Mouse (Mus musculus): ENCODE results near the gene Ube4b. TPM values are rescaled to one million over a fixed set of nuclear protein-coding genes. Genes with fewer than 3 reads are reported as not detected.

Gene Ube4b
- polyA plus RNA-seq, 1 experiment = 36.5 TPM

- H3K4me3 ChIP-seq (ENCODE audit: control insufficient read depth, low read depth, low read length) = no peak overlapping the region
- no peaks in the 10 kb centered on the region for H3K36me3 ChIP-seq (ENCODE audit: control insufficient read depth, insufficient read depth, low read length)
- no peak overlapping the region for H3K27ac ChIP-seq (ENCODE audit: control insufficient read depth, insufficient read depth, low read depth, low read length)
- H3K27me3 ChIP-seq (ENCODE audit: control insufficient read depth, insufficient read depth, low read length) = no peaks in the 10 kb centered on the region
- TF ChIP-seq POLR2A (IDR thresholded peaks at IDR 0.05; ENCODE audit: control insufficient read depth, low read depth, low read length) (no peak), CTCF (IDR thresholded peaks at IDR 0.05; ENCODE audit: control insufficient read depth, insufficient read depth, insufficient replicate concordance, low read depth, low read length) (no peak)
- H3K4me1 ChIP-seq (ENCODE audit: control insufficient read depth, insufficient read depth, low read length) = peaks cover 3% of the 10 kb centered on the region
Observed at GRCm38 (mm10) chr4:149429592-149429991, 3.0 kb upstream of the Ube4b start.

- Histone ChIP-seq H3K27ac (ENCODE audit: control insufficient read depth, insufficient read depth, low read depth, low read length) (peak overlapping the region; percentile 90), H3K4me3 (ENCODE audit: control insufficient read depth, low read depth, low read length) (peak overlapping the region; percentile 94), H3K27me3 (ENCODE audit: control insufficient read depth, insufficient read depth, low read length) (no peaks in the 10 kb centered on the region), H3K4me1 (ENCODE audit: control insufficient read depth, insufficient read depth, low read length) (peaks cover 3% of the 10 kb centered on the region), H3K36me3 (ENCODE audit: control insufficient read depth, insufficient read depth, low read length) (no peaks in the 10 kb centered on the region)
- TF ChIP-seq POLR2A (IDR thresholded peaks at IDR 0.05; ENCODE audit: control insufficient read depth, low read depth, low read length) = no peak
- no peak for TF ChIP-seq CTCF (IDR thresholded peaks at IDR 0.05; ENCODE audit: control insufficient read depth, insufficient read depth, insufficient replicate concordance, low read depth, low read length)
Observed at GRCm38 (mm10) chr4:149425801-149426292, 702 bp downstream of the Ube4b start.

GRCm38 (mm10) chr4:149424755-149425154 lies 1.8 kb downstream of the Ube4b start:
- Histone ChIP-seq H3K36me3 (ENCODE audit: control insufficient read depth, insufficient read depth, low read length) (no peaks in the 10 kb centered on the region), H3K27ac (ENCODE audit: control insufficient read depth, insufficient read depth, low read depth, low read length) (no peak overlapping the region), H3K4me1 (ENCODE audit: control insufficient read depth, insufficient read depth, low read length) (peaks cover 3% of the 10 kb centered on the region), H3K27me3 (ENCODE audit: control insufficient read depth, insufficient read depth, low read length) (no peaks in the 10 kb centered on the region), H3K4me3 (ENCODE audit: control insufficient read depth, low read depth, low read length) (peak overlapping the region; percentile 31; the same call in 1 of the 2 replicates)
- TF ChIP-seq CTCF (IDR thresholded peaks at IDR 0.05; ENCODE audit: control insufficient read depth, insufficient read depth, insufficient replicate concordance, low read depth, low read length) (no peak), POLR2A (IDR thresholded peaks at IDR 0.05; ENCODE audit: control insufficient read depth, low read depth, low read length) (no peak)

GRCm38 (mm10) chr4:149417854-149418365 lies 8.6 kb downstream of the Ube4b start:
- H3K4me1 ChIP-seq (ENCODE audit: control insufficient read depth, insufficient read depth, low read length) = 0 out of 2 replicates have a peak, but pooled peaks cover 2% of the 10 kb centered on the region
- H3K27me3 ChIP-seq (ENCODE audit: control insufficient read depth, insufficient read depth, low read length) = no peaks in the 10 kb centered on the region
- H3K36me3 ChIP-seq (ENCODE audit: control insufficient read depth, insufficient read depth, low read length) = no peaks in the 10 kb centered on the region
- H3K27ac ChIP-seq (ENCODE audit: control insufficient read depth, insufficient read depth, low read depth, low read length) = no peak overlapping the region
- no peak overlapping the region for H3K4me3 ChIP-seq (ENCODE audit: control insufficient read depth, low read depth, low read length)
- TF ChIP-seq POLR2A (IDR thresholded peaks at IDR 0.05; ENCODE audit: control insufficient read depth, low read depth, low read length) (no peak), CTCF (IDR thresholded peaks at IDR 0.05; ENCODE audit: control insufficient read depth, insufficient read depth, insufficient replicate concordance, low read depth, low read length) (no peak)

DNA sequence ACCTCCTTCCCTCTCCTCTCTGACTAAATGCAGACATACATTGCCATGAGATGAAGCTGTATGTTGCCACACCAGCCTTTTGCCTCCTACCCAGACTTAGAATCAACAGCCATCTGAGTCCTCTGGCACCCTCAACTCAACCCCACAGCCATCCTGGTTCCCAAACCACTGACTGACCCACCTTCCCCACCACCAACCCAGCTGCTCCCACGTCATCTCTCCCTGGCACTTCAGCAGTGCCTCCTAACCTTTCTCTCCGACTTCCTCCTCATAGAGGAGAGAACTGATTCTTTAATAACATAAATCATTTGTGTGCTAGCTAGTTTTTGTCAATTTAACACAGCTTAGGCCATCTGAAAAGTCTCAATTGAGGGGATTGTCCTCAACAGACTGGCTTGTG lies 9.6 kb downstream of the Ube4b start:
- H3K36me3 ChIP-seq (ENCODE audit: control insufficient read depth, insufficient read depth, low read length) = no peaks in the 10 kb centered on the region
- no peak overlapping the region for H3K4me3 ChIP-seq (ENCODE audit: control insufficient read depth, low read depth, low read length)
- TF ChIP-seq CTCF (IDR thresholded peaks at IDR 0.05; ENCODE audit: control insufficient read depth, insufficient read depth, insufficient replicate concordance, low read depth, low read length) = no peak
- TF ChIP-seq POLR2A (IDR thresholded peaks at IDR 0.05; ENCODE audit: control insufficient read depth, low read depth, low read length) = no peak
- H3K27me3 ChIP-seq (ENCODE audit: control insufficient read depth, insufficient read depth, low read length) = no peaks in the 10 kb centered on the region
- 0 out of 2 replicates have a peak, but pooled peaks cover 2% of the 10 kb centered on the region for H3K4me1 ChIP-seq (ENCODE audit: control insufficient read depth, insufficient read depth, low read length)
- no peak overlapping the region for H3K27ac ChIP-seq (ENCODE audit: control insufficient read depth, insufficient read depth, low read depth, low read length)

DNA sequence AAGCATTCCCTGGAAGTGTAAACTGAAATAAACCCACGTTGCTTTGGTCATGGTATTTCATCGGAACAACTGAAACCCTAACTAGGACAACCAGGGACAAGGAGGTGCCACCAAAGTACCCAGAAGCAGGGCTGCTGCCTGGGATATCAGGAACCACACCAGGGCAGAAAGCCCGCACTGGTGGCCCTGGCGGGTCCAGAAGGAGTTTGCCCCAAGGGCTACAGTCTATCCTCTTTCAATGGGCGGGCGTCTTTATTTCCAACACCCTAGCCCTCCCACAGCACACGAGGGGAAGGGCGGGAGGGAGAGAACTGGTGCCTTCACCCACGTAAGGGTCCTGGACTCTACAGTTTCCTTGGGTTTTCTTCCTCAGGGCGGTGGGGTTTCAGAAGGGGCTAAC lies 10.1 kb downstream of the Ube4b start:
- Histone ChIP-seq H3K4me1 (ENCODE audit: control insufficient read depth, insufficient read depth, low read length) (0 out of 2 replicates have a peak, but pooled peaks cover 2% of the 10 kb centered on the region), H3K27ac (ENCODE audit: control insufficient read depth, insufficient read depth, low read depth, low read length) (no peak overlapping the region), H3K36me3 (ENCODE audit: control insufficient read depth, insufficient read depth, low read length) (no peaks in the 10 kb centered on the region), H3K27me3 (ENCODE audit: control insufficient read depth, insufficient read depth, low read length) (no peaks in the 10 kb centered on the region), H3K4me3 (ENCODE audit: control insufficient read depth, low read depth, low read length) (no peak overlapping the region)
- TF ChIP-seq CTCF (IDR thresholded peaks at IDR 0.05; ENCODE audit: control insufficient read depth, insufficient read depth, insufficient replicate concordance, low read depth, low read length) (no peak), POLR2A (IDR thresholded peaks at IDR 0.05; ENCODE audit: control insufficient read depth, low read depth, low read length) (no peak)

DNA sequence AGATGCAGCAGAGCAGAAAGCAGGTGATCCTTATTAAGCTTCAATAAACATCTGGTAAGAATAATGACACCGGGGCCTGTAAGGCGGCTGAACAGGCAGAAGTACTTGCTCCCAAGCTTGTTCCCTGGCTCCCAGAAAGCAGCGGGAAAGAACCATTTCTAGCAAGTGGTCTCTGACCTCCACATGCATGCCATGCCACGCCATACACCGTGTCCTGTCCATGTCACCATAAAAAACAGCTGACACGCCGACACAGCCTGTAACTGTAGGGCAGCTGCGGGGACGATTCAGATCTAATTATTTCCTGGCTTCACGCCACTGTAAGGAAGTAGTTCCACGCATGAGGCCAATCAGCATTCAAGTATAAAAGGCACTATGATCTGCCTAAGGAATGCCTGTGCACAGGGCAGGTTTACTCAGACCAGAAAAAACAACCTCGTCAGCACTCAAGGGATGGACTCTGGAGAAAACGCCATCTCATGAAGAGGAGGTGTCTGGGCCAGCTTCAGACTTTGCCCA lies 10.8 kb downstream of the Ube4b start:
- no peak overlapping the region for H3K4me3 ChIP-seq (ENCODE audit: control insufficient read depth, low read depth, low read length)
- H3K27ac ChIP-seq (ENCODE audit: control insufficient read depth, insufficient read depth, low read depth, low read length) = no peak overlapping the region
- TF ChIP-seq POLR2A (IDR thresholded peaks at IDR 0.05; ENCODE audit: control insufficient read depth, low read depth, low read length) = no peak
- TF ChIP-seq CTCF (IDR thresholded peaks at IDR 0.05; ENCODE audit: control insufficient read depth, insufficient read depth, insufficient replicate concordance, low read depth, low read length) = no peak
- H3K4me1 ChIP-seq (ENCODE audit: control insufficient read depth, insufficient read depth, low read length) = 0 out of 2 replicates have a peak, but pooled peaks cover 2% of the 10 kb centered on the region
- H3K36me3 ChIP-seq (ENCODE audit: control insufficient read depth, insufficient read depth, low read length) = no peaks in the 10 kb centered on the region
- no peaks in the 10 kb centered on the region for H3K27me3 ChIP-seq (ENCODE audit: control insufficient read depth, insufficient read depth, low read length)
